Mouse (Mus musculus) CH12.LX (cell line): ENCODE results near the gene Krtap4-13.

ENCODE experiments used
- CTCF ChIP-seq, 2 experiments: IDR thresholded peaks in 1 of 2; conservative IDR thresholded peaks in 1 of 2; 2 replicates each; pipeline ENCODE4 v1.5.1; 2011 to 2012; ENCODE audit warnings: low read depth in 2 of 2, low read length in 2 of 2, improper control_type of control experiment in 1 of 2, inconsistent platforms in 1 of 2, mild to moderate bottlenecking in 1 of 2, moderate library complexity in 1 of 2
- MYC ChIP-seq: IDR thresholded peaks from 2 replicates; pipeline ENCODE4 v1.6.1; 2011; ENCODE audit warnings: low read depth, mild to moderate bottlenecking, improper control_type of control experiment, low read length
- POLR2A ChIP-seq: IDR thresholded peaks from 2 replicates; pipeline ENCODE4 v1.6.1; 2011; ENCODE audit warnings: low read depth, mild to moderate bottlenecking, improper control_type of control experiment, low read length

GRCm38 (mm10) chr11:99793367-99793766, 16.3 kb downstream of the Krtap4-13 start, which contains the start of gene Gm11596:
- TF ChIP-seq POLR2A (no peak), CTCF (conservative IDR thresholded peaks at IDR 0.05 in 1 of 2, IDR thresholded peaks at IDR 0.05 in 1 of 2; ENCODE audit: low read depth in 2 of 2, low read length in 2 of 2) (no peak), MYC (no peak)
